Mouse (Mus musculus): ENCODE results near the gene Cd27. TPM values are rescaled to one million over a fixed set of nuclear protein-coding genes. Genes with fewer than 3 reads are reported as not detected.
A peak's percentile ranks its signal among the peaks of the same experiment; 100 is the strongest.

Gene Cd27
- polyA plus RNA-seq, 3 experiments from 2014 or later = 258 to 621 (median 560) TPM

DNA sequence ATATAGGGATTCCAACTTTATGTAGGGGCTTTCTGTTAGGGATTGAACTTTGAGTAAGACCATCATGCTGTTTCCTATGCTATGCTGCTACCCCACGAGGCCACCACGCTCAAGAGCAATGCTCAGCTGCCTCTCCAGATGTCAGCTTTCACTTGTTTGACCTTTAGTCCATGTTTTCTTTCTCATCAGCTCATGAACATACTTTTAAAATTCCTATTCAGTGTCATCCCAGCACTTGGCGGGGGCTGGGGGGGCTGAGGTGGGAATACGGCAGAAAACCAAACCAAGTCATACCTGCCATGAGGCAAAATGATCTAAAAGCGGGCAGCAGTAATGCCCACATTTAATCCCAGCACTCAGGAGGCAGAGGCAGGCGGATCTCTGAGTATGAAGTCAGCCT is 23.7 kb downstream of the Cd27 start:
- no peak for ATAC-seq

DNA sequence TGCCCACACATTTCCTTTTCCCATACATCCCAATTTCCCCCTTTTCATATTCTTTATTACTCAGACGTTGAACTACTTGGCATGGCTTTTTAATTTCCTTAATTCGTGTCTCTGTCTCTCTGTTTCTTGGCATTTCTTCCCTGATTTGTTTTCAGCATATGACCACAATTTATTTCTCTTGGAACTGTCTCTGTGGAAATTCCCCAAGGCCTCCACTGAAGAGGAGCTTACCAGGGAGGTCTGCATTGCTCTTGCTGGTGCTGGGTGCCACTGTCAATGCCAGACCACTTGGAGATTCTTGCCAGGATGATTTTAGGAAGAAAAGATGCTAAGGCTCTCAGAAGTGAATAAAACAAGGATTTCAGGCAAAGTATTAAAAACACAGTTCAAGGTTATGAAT is 24.2 kb downstream of the Cd27 start:
- ATAC-seq = no peak

DNA sequence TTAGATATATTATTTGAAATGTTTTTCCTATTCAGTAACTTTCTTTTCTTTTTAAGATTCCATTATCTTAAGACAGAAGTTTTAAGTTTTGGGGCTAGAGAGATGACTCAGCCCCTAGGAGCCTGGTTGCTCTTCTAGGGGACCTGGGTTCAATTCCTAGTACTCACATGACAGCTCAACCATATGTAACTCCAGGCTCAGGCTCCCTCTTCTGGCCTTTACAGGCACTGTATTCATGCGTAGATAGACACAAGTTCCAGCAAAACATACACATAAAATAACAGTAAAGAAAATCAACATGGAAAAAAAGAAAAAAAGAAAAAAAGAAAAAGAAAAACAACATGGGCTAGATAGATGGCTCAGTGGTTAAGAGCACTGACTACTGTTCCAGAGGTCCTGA is 26.4 kb downstream of the Cd27 start:
- no peak for ATAC-seq

DNA sequence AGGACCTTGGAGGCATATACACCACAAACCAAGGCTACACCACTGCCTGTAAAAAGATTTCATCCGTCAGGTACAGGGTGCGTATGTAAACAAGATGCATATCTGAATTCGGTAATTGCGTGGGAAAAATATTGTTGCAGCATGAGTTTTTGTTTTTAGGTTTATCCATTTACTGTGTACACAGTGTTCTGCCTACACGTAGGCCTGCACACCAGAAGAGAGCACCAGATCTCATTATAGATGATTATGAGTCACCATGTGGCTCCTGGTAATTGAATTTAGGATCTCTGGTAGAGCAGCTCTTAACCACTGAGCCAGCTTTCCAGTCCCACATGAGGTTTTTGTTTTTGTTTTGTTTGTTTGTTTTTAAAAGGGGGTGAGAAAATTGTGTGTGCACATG is 39.6 kb downstream of the Cd27 start:
- ATAC-seq = no peak

DNA sequence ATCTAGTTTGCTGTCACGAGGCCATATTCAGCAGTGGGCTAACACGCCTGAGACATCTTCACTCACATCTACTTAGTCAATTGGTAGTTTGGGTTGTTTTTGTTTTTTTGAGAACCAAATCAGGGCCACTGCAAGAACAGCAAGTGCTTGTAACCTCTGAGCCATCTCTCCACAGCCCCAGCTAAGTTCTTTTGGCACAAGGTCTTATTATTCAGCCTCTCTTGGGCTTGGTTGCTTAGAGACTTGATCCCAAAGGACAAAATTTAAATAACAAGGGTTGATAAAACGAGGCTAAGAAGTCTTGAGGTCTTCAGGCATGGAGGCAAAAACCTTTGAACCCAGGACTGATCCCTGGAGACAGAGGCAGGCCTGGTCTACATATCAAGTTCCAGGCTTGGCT is 40.5 kb downstream of the Cd27 start:
- no peak for ATAC-seq

DNA sequence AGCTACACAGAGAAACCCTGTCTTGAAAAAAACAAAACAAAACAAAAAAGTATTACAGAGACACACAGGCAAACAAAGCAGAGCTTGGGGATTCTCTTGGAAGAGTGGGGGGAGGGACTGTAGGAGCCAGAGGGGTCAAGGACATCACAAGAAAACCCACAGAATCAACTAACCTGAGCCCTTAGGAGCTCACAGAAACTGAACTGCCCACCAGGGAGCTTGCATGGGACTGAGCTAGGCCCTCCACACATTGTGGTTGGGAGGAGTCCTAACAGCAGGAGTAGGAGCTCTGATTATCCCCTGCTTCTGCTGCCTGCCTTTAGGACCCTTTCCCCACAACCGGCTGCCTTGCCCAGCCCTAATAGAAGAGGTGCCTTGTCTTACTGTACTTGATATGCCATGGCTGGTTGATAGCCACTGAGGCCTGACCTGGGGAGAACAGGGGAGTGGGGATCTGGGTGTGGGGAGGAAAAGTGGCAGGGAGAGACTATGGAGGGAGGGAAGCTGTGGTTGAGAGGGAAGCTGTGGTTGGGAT is 41.2 kb downstream of the Cd27 start:
- no peak for ATAC-seq

DNA sequence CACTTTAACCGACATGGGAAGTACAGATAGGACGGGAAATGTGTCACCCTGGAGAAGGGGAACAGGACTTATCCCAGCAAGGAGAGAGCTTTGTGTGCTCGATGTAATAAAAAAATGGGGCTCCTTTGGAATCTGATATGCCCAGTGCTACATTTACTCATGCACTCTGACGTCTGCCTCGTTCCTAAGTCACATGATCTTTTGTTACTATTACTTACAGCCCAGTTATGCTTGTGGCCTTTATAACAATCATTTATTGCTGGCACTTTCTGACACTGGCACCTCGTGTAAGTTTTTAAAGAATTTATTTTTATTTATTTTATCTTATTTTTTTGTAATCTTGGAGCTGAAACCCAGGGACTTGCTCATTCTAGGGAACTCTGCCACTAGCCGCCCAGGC is 43.4 kb downstream of the Cd27 start:
- no peak for ATAC-seq

DNA sequence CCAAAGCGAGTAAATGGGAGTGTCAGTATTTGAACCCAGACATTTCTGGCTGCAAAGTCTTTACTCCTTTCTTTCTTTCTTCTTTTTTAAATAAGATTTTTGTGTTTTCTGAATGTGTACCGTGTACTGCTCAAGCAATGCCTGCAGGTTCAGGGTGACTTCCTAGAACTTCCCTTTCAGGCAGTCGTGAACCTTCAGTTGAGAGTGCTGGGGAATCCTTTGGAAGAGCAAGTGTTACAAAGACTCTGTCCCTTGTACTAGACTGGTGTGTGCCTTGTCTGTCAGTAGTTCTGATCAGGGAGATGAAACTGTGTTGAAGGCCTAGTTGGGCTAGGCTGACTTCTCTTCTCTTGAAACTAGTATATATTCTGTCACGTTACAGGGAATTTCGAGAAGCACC is 44.0 kb downstream of the Cd27 start:
- no peak for ATAC-seq

DNA sequence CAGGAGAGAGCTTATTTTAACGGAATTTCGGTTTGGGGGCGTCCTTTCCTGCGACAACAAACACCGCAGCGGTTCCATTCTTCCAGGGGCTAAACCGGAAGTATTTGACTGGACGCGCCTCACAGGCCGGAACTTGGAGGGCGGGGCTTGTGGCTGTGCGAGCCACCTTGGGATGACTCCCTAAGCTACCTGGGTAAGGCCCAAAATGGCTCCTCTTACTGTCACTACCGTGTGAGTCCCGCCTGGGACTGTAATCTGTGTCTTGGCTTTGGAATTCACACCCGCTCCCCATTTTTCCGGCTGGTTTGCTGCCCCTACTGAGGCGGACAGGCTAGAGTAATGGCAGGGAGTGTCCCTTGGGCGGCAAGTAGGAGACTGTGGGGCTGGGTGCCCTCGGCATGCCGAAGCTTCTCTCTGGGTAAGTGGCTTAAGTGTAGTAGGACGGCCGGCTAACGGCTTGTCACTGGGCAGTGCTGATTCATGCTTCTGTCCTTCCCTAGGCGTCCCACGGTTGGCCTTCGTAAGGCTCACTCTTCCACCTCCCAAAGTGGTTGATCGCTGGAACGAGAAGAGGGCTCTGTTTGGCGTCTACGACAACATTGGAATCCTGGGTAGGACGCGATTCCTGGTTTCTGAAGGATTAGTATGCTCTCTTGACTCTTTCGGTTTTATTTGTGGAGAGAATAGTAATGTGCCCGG is 44.6 kb downstream of the Cd27 start:
- ATAC-seq = peak; percentile 55

DNA sequence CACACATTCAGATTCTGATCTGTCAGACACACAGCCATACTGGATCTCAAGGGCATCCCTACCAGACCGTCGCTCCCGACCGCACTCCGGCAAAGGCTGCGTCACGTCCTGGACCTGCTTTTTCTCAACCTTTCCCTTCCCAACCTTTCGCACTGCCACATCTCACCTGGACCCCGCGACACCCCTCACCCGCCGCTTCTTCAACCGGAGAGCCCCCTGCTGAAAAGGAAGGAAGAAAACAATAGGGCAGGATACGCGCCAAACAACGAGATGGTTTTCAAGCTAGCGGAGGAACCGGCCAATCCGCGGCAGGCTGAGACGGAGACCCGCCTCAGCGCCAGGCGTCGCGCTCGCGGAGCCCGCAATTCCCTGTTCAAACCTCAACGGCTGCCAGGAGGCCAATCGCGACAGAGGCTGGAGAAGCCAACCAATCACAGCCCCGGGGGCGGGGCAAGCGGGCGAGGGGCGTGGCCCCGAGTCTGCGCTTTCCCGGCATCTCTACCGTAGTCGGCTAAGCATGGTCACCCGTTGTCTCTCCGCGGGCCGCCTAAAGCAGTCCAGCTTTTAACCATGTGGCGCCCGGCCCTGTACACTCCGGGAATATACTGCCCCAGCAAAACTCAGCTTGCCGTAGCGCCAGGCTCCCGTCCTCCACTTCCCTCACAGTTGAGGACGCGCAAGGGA is 45.3 kb downstream of the Cd27 start, which contains the start of the genes Ncapd2 and Mrpl51:
TSS of gene Ncapd2 (minus strand) at position 370 of the 684 bp plus-strand sequence.
TSS of gene Mrpl51 (plus strand) at position 470 of the 684 bp plus-strand sequence.
- ATAC-seq = peak; percentile 97

DNA sequence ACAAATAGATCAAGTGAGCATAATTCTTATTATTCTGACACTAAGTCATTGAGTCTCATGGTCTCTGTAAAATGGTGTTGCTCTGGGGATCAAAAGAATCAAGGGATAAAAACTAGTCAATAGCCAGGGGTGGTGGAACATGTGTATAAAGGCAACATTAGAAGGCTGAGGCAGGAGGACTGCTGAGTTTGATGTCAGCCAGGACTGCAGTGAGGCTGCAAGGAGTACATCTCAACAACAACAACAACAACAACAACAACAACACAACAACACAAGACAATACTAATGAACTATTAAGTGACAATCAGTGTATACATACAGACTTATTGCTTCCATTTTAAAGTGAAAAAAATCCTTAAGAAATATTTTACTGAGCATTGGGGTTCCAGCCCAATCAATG is 46.0 kb downstream of the Cd27 start:
- ATAC-seq = no peak

DNA sequence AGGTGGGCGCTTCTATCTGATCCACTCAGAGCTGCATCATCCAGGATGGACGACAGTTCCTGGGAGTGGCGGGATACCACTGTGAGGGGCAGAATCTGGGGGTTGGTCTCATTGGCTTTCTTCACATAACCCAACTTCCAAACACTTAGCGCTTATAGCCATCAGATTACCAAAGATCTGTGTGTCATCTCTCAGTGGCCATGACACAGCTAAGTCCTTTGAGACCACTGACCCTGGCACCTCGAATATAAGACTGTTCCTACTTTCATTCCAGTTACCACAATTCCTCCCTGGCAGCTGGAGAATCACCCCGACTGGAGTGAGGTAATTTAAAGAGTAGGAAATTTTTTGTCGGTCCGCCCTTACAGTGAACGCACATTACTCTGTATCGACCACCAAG is 50.6 kb downstream of the Cd27 start:
- no peak for ATAC-seq

Other genes with a start within 250 kb of the Cd27 start
- gene Pianp, start 240.3 kb downstream of the Cd27 start, polyA plus RNA-seq (2017; shearing (Covaris generic)) = under 1 TPM in 2 of 3 experiments, not detected in 1; 0.46 to 0.48 TPM
- gene Zfp384, start 227.9 kb downstream of the Cd27 start, polyA plus RNA-seq (2017; shearing (Covaris generic)) = 1 to 10 TPM; 4.0 to 7.5 (median 4.0) TPM
- gene Ing4, start 197.2 kb downstream of the Cd27 start, polyA plus RNA-seq (2017; shearing (Covaris generic)) = 10 to 100 TPM; 39.9 to 61.7 (median 46.2) TPM
- 10 to 100 TPM in 2 of 3 experiments, 1 to 10 TPM in 1; 5.6 to 23.2 (median 17.7) TPM for gene Acrbp, start 187.3 kb downstream of the Cd27 start, polyA plus RNA-seq (2017; shearing (Covaris generic))
- gene Lpar5, start 169.1 kb downstream of the Cd27 start, polyA plus RNA-seq (2017; shearing (Covaris generic)) = 10 to 100 TPM; 10.4 to 19.3 (median 12.1) TPM
- gene Chd4, start 141.0 kb downstream of the Cd27 start, polyA plus RNA-seq (2017; shearing (Covaris generic)) = 10 to 100 TPM; 47.0 to 76.3 (median 61.6) TPM
- gene Nop2, start 105.1 kb downstream of the Cd27 start, polyA plus RNA-seq (2017; shearing (Covaris generic)) = 10 to 100 TPM; 32.7 to 50.7 (median 48.1) TPM
- 10 to 100 TPM in 1 of 3 experiments, 1 to 10 TPM in 2; 6.9 to 12.4 (median 9.8) TPM for gene Iffo1, start 91.8 kb downstream of the Cd27 start, polyA plus RNA-seq (2017; shearing (Covaris generic))
- gene Gapdh, start 70.5 kb downstream of the Cd27 start, polyA plus RNA-seq (2017; shearing (Covaris generic)) = 100 to 1,000 TPM; 217 to 463 (median 365) TPM
- gene Ncapd2, start 45.3 kb downstream of the Cd27 start, polyA plus RNA-seq (2017; shearing (Covaris generic)) = 10 to 100 TPM; 25.4 to 88.8 (median 51.2) TPM
- gene Mrpl51, start 45.2 kb downstream of the Cd27 start, polyA plus RNA-seq (2017; shearing (Covaris generic)) = 100 to 1,000 TPM in 1 of 3 experiments, 10 to 100 TPM in 2; 65.3 to 102 (median 74.3) TPM
- 10 to 100 TPM in 2 of 3 experiments, 1 to 10 TPM in 1; 9.8 to 20.8 (median 18.2) TPM for gene Vamp1, start 21.5 kb downstream of the Cd27 start, polyA plus RNA-seq (2017; shearing (Covaris generic))
- gene Tapbpl, start 5.2 kb downstream of the Cd27 start, polyA plus RNA-seq (2017; shearing (Covaris generic)) = 10 to 100 TPM; 79.6 to 89.3 (median 88.6) TPM
- 1 to 10 TPM in 2 of 3 experiments, under 1 TPM in 1; 0.70 to 2.7 (median 2.6) TPM for gene Tuba3a, start 49.0 kb upstream of the Cd27 start, polyA plus RNA-seq (2017; shearing (Covaris generic))
- gene Ltbr, start 76.9 kb upstream of the Cd27 start, polyA plus RNA-seq (2017; shearing (Covaris generic)) = under 1 TPM in 2 of 3 experiments, not detected in 1; 0.21 to 0.23 TPM
- gene Scnn1a, start 83.6 kb upstream of the Cd27 start, polyA plus RNA-seq (2017; shearing (Covaris generic)) = not detected
- gene Tnfrsf1a, start 112.4 kb upstream of the Cd27 start, polyA plus RNA-seq (2017; shearing (Covaris generic)) = 10 to 100 TPM; 23.3 to 28.5 (median 24.7) TPM
- gene Plekhg6, start 143.8 kb upstream of the Cd27 start, polyA plus RNA-seq (2017; shearing (Covaris generic)) = not detected

All from inflammation-experienced regulatory T-cells, adult 6 months (primary cell).